ENCODE assay signal across 20 mouse cellular contexts in genomic region chr4:86710666-86711215, GRCm38 (mm10). TPM values are rescaled to one million over a fixed set of nuclear protein-coding genes. Genes with fewer than 3 reads are reported as not detected.
DNase-seq lines count a peak whose midpoint lies in the region; ATAC-seq and TF ChIP-seq lines count a peak whose summit lies in the region.
"Had no signal": no experiment of that assay in that cellular context is flagged by ENCODE, and none has a peak within 500 bp of the region (broad histone marks: within the 10 kb centered on the region; RNA-seq: fewer than 3 reads in every experiment).

No protein-coding gene starts in this region.

- H3K9ac ChIP-seq in MEL (ENCODE audit: control insufficient read depth, low read depth, low read length, poor library complexity, severe bottlenecking): no peak overlapping the region
- no peak overlapping the region for H3K9ac ChIP-seq in forebrain, embryonic 12.5 days
- H3K9ac ChIP-seq: embryonic facial prominence, embryonic 15.5 days; hindbrain, embryonic 15.5 days; liver, embryonic 15.5 days; midbrain, embryonic 15.5 days; neural tube, embryonic 15.5 days had no signal

- no peaks in the 10 kb centered on the region for H3K27me3 ChIP-seq in megakaryocyte, embryonic 14.5 days (replicated peaks)
- H3K27me3 ChIP-seq in MEL (ENCODE audit: control insufficient read depth in 1 of 2, insufficient read depth in 2 of 2, low read length in 2 of 2): no peaks in the 10 kb centered on the region
- H3K27me3 ChIP-seq in forebrain, embryonic 12.5 days: no peaks in the 10 kb centered on the region
- H3K27me3 ChIP-seq: embryonic facial prominence, embryonic 15.5 days; hindbrain, embryonic 15.5 days; liver, embryonic 15.5 days; midbrain, embryonic 15.5 days; neural tube, embryonic 15.5 days had no signal

- peaks cover 5% of the 10 kb centered on the region; the same call in 1 of the 2 replicates for H3K9me3 ChIP-seq in megakaryocyte, embryonic 14.5 days
- H3K9me3 ChIP-seq in MEL (replicated peaks; ENCODE audit: insufficient read depth, low read length): no peaks in the 10 kb centered on the region
- no peaks in the 10 kb centered on the region for H3K9me3 ChIP-seq in forebrain, embryonic 12.5 days
- H3K9me3 ChIP-seq: embryonic facial prominence, embryonic 15.5 days; hindbrain, embryonic 15.5 days; liver, embryonic 15.5 days; midbrain, embryonic 15.5 days; neural tube, embryonic 15.5 days had no signal

- TF ChIP-seq EP300 in MEL (IDR thresholded peaks at IDR 0.05; ENCODE audit: low read depth in 1 of 2, low read length in 2 of 2): no peak

- no peak overlapping the region for H3K27ac ChIP-seq in MEL (ENCODE audit: control insufficient read depth, low read depth, low read length)
- no peak overlapping the region for H3K27ac ChIP-seq in forebrain, embryonic 12.5 days
- H3K27ac ChIP-seq: embryonic facial prominence, embryonic 15.5 days; hindbrain, embryonic 15.5 days; liver, embryonic 15.5 days; midbrain, embryonic 15.5 days; neural tube, embryonic 15.5 days had no signal

- no peaks in the 10 kb centered on the region for H3K79me2 ChIP-seq in MEL (ENCODE audit: control insufficient read depth, insufficient read depth, low read length, poor library complexity)

- ATAC-seq in megakaryocyte, adult 5-6 weeks (ENCODE audit: poor library complexity, severe bottlenecking): no peak
- ATAC-seq in common myeloid progenitor, adult 5-6 weeks (replicated peaks; ENCODE audit: low read depth, poor library complexity, severe bottlenecking): 0 out of 2 replicates have a peak, but pooled peaks have one; percentile 42
- no peak for ATAC-seq in forebrain, embryonic 12.5 days (ENCODE audit: low FRiP score)
- ATAC-seq: activated CD4-positive, CD25-positive, alpha-beta regulatory T cell, adult 4 months; intestine, embryonic 16.5 days; lung, postnatal 0 days; midbrain, embryonic 15.5 days had no signal

- no peak for TF ChIP-seq RAD21 in MEL (IDR thresholded peaks at IDR 0.05; ENCODE audit: low read depth, low read length)

- H3K36me3 ChIP-seq in megakaryocyte, embryonic 14.5 days (replicated peaks; ENCODE audit: low read length): peaks cover 17% of the 10 kb centered on the region
- peaks cover 0 to 9% of the 10 kb centered on the region in 2 experiments; a peak in 2 of 4 replicates for H3K36me3 ChIP-seq in MEL (ENCODE audit: control insufficient read depth in 1 of 2, insufficient read depth in 2 of 2, low read length in 2 of 2)
- H3K36me3 ChIP-seq in forebrain, embryonic 12.5 days (replicated peaks): no peaks in the 10 kb centered on the region
- H3K36me3 ChIP-seq: embryonic facial prominence, embryonic 15.5 days; hindbrain, embryonic 15.5 days; liver, embryonic 15.5 days; midbrain, embryonic 15.5 days; neural tube, embryonic 15.5 days had no signal

- 82% methylated on average over 4 of the region's 4 CpGs for WGBS in forebrain, embryonic 12.5 days

- H3K4me2 ChIP-seq in forebrain, embryonic 12.5 days: no peak overlapping the region
- H3K4me2 ChIP-seq: embryonic facial prominence, embryonic 15.5 days; hindbrain, embryonic 15.5 days; liver, embryonic 15.5 days; midbrain, embryonic 15.5 days; neural tube, embryonic 15.5 days had no signal

- H3K4me1 ChIP-seq in megakaryocyte, embryonic 14.5 days: peaks cover 48% of the 10 kb centered on the region
- peaks cover 2 to 8% of the 10 kb centered on the region in 2 experiments; a peak in 2 of 4 replicates for H3K4me1 ChIP-seq in MEL (ENCODE audit: control insufficient read depth in 1 of 2, insufficient read depth in 2 of 2, low read length in 2 of 2)
- no peaks in the 10 kb centered on the region for H3K4me1 ChIP-seq in forebrain, embryonic 12.5 days
- H3K4me1 ChIP-seq: hindbrain, embryonic 15.5 days; liver, embryonic 15.5 days; midbrain, embryonic 15.5 days; neural tube, embryonic 15.5 days had no signal

- no peak for TF ChIP-seq CTCF in MEL (IDR thresholded peaks at IDR 0.05 in 2 of 3, conservative IDR thresholded peaks at IDR 0.05 in 1 of 3; ENCODE audit: control insufficient read depth in 1 of 3, insufficient read depth in 1 of 3, low read depth in 2 of 3, low read length in 3 of 3, poor library complexity in 1 of 3, severe bottlenecking in 1 of 3)

- no peak for TF ChIP-seq POLR2A in MEL (IDR thresholded peaks at IDR 0.05; ENCODE audit: control insufficient read depth in 1 of 2, insufficient read depth in 1 of 2, low read depth in 1 of 2, low read length in 2 of 2, poor library complexity in 1 of 2)

- DNase-seq in MEL (ENCODE audit: low read depth, low spot score): peak; percentile 29
- no peak for DNase-seq in cerebellum, postnatal 25 days
- DNase-seq in frontal cortex, adult 2 months (ENCODE audit: extremely low spot score in 1 of 2, low spot score in 1 of 2): no peak
- DNase-seq: adrenal gland, postnatal 10 days; gastrocnemius, postnatal 10 days; heart, postnatal 4 days; kidney, postnatal 4 days; thymus, adult 18-20 months had no signal

- H3K4me3 ChIP-seq in megakaryocyte, embryonic 14.5 days (replicated peaks): peak overlapping the region; percentile 85
- H3K4me3 ChIP-seq in MEL (ENCODE audit: control insufficient read depth in 1 of 2, insufficient read depth in 1 of 2, low read depth in 2 of 2, low read length in 2 of 2): no peak overlapping the region
- H3K4me3 ChIP-seq in forebrain, embryonic 12.5 days (replicated peaks): no peak overlapping the region
- H3K4me3 ChIP-seq: embryonic facial prominence, embryonic 15.5 days; hindbrain, embryonic 15.5 days; liver, embryonic 15.5 days; midbrain, embryonic 15.5 days; neural tube, embryonic 15.5 days had no signal

TF ChIP-seq in MEL, 35 proteins besides CTCF, POLR2A, EP300 and RAD21:
- TF ChIP-seq UBTF (IDR thresholded peaks at IDR 0.05; ENCODE audit: borderline replicate concordance, insufficient read depth, low read depth, low read length) (no peak), MYC (IDR thresholded peaks at IDR 0.05; ENCODE audit: low read depth, low read length) (no peak), CHD1 (IDR thresholded peaks at IDR 0.05; ENCODE audit: low read depth, low read length) (no peak), MYB (IDR thresholded peaks at IDR 0.05; ENCODE audit: low read depth, low read length) (no peak)

RNA-seq across cellular contexts. Expression of gene Dennd4c, which starts 37.6 kb away (rescaled TPM):
- polyA plus RNA-seq in megakaryocyte, embryonic 14.5 days (2012; ENCODE audit: insufficient read depth, low replicate concordance): 0.73 and 0.88 TPM in 2 replicates
- 23.1 and 24.1 TPM in 2 replicates for total RNA-seq in megakaryocyte, adult 5-6 weeks (2015)
- total RNA-seq in megakaryocyte, adult 5-6 weeks (2017): 27.9 and 30.9 TPM in 2 replicates
- total RNA-seq in MEL (2012; rRNA removed): 11.3 and 11.8 TPM in 2 replicates
- 10 to 100 TPM; 15.5 to 24.6 TPM for polyA plus RNA-seq in MEL (2012; ENCODE audit: insufficient read depth in 1 of 2, insufficient read length in 2 of 2, low read depth in 1 of 2, low replicate concordance in 2 of 2, missing spikeins in 1 of 2)
- 29.9 and 31.7 TPM in 2 replicates for total RNA-seq in common myeloid progenitor, adult 5-6 weeks (2017)
- polyA plus RNA-seq in forebrain, embryonic 12.5 days (2016; fragmentation: Nextera tagmentation; extraction: Ambion mirVana): 7.3 and 8.6 TPM in 2 replicates
- polyA plus RNA-seq in frontal cortex, adult 2 months (2012; rRNA removed): 6.9 and 7.5 TPM in 2 replicates

RNA-seq across cellular contexts. Expression of gene Plin2, which starts 40.9 kb away (rescaled TPM):
- 6.3 and 32.6 TPM in 2 replicates for polyA plus RNA-seq in megakaryocyte, embryonic 14.5 days (2012; ENCODE audit: insufficient read depth, low replicate concordance)
- 124 and 127 TPM in 2 replicates for total RNA-seq in megakaryocyte, adult 5-6 weeks (2015)
- 187 and 216 TPM in 2 replicates for total RNA-seq in megakaryocyte, adult 5-6 weeks (2017)
- 45.9 and 75.9 TPM in 2 replicates for total RNA-seq in MEL (2012; rRNA removed)
- 10 to 100 TPM in 1 of 2 experiments, not detected in 1; 92.2 TPM for polyA plus RNA-seq in MEL (2012; ENCODE audit: insufficient read depth in 1 of 2, insufficient read length in 2 of 2, low read depth in 1 of 2, low replicate concordance in 2 of 2, missing spikeins in 1 of 2)
- total RNA-seq in common myeloid progenitor, adult 5-6 weeks (2017): 55.0 and 80.2 TPM in 2 replicates
- 44.8 and 46.7 TPM in 2 replicates for polyA plus RNA-seq in forebrain, embryonic 12.5 days (2016; fragmentation: Nextera tagmentation; extraction: Ambion mirVana)
- 18.9 and 19.9 TPM in 2 replicates for polyA plus RNA-seq in frontal cortex, adult 2 months (2012; rRNA removed)
